Mouse (Mus musculus): ENCODE results near the gene Ablim1. TPM values are rescaled to one million over a fixed set of nuclear protein-coding genes. Genes with fewer than 3 reads are reported as not detected.

Ablim1 gene
- polyA plus RNA-seq, 1 experiment from 2014 or later, result 39.3 TPM

- H3K4me3 ChIP-seq (ENCODE audit: low read length), result no peak overlapping the region
- ATAC-seq (ENCODE audit: low FRiP score, low TSS enrichment), result no peak
Measured at GRCm38 (mm10) chr19:57239176-57239784, 75.4 kb downstream of the Ablim1 start.

DNA sequence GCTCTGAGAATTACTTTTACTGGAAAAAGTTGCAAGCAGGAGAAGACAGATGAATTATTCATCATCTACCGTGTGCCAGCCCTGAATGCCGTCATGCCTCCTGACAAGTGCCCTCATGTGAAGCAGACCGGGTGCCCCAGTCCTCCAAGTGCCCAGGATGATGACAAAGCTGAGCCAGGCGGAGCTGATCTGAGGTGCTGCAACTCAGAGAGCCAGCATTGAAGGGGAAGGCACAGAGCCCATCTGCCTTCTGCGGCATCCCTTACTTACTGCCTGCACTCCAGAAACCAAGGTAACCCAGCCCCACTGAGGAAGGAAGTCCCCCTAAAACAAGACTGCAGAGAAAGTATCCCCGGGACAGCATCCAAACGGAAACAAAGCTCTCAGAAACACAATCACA lies 76.3 kb downstream of the Ablim1 start:
- Histone ChIP-seq H3K27ac (ENCODE audit: low read length) (no peak overlapping the region), H3K9ac (replicated peaks; ENCODE audit: low read length) (no peak overlapping the region), H3K27me3 (ENCODE audit: insufficient read depth, low read length) (no peaks in the 10 kb centered on the region), H3K36me3 (ENCODE audit: insufficient read depth, low read length) (no peaks in the 10 kb centered on the region), H3K4me1 (ENCODE audit: insufficient read depth, low read length) (peaks cover 16% of the 10 kb centered on the region), H3K4me2 (replicated peaks; ENCODE audit: low read depth, low read length) (no peak overlapping the region), H3K9me3 (ENCODE audit: low read length) (no peaks in the 10 kb centered on the region), H3K4me3 (ENCODE audit: low read length) (no peak overlapping the region)
- ATAC-seq (ENCODE audit: low FRiP score, low TSS enrichment), result no peak
- WGBS, result 75% methylated on average over 7 of the region's 7 CpGs

More at GRCm38 (mm10) chr19:57239176-57239784, 75.4 kb downstream of the Ablim1 start:
- Histone ChIP-seq H3K4me2 (replicated peaks; ENCODE audit: low read depth, low read length) (no peak overlapping the region), H3K9me3 (ENCODE audit: low read length) (no peaks in the 10 kb centered on the region), H3K36me3 (ENCODE audit: insufficient read depth, low read length) (no peaks in the 10 kb centered on the region), H3K4me1 (ENCODE audit: insufficient read depth, low read length) (peaks cover 17% of the 10 kb centered on the region), H3K27me3 (ENCODE audit: insufficient read depth, low read length) (no peaks in the 10 kb centered on the region), H3K9ac (replicated peaks; ENCODE audit: low read length) (no peak overlapping the region), H3K27ac (ENCODE audit: low read length) (no peak overlapping the region)
- 66% methylated on average over 11 of the region's 11 CpGs for WGBS

- 84% methylated on average over 6 of the region's 6 CpGs for WGBS
- Histone ChIP-seq H3K9me3 (ENCODE audit: low read length) (no peaks in the 10 kb centered on the region), H3K9ac (replicated peaks; ENCODE audit: low read length) (no peak overlapping the region), H3K36me3 (ENCODE audit: insufficient read depth, low read length) (no peaks in the 10 kb centered on the region), H3K4me1 (ENCODE audit: insufficient read depth, low read length) (peaks cover 16% of the 10 kb centered on the region), H3K4me3 (ENCODE audit: low read length) (no peak overlapping the region), H3K4me2 (replicated peaks; ENCODE audit: low read depth, low read length) (no peak overlapping the region), H3K27ac (ENCODE audit: low read length) (no peak overlapping the region), H3K27me3 (ENCODE audit: insufficient read depth, low read length) (no peaks in the 10 kb centered on the region)
- no peak for ATAC-seq (ENCODE audit: low FRiP score, low TSS enrichment)
Measured at GRCm38 (mm10) chr19:57237534-57237933, 77.2 kb downstream of the Ablim1 start.

GRCm38 (mm10) chr19:57236647-57237046 lies 78.1 kb downstream of the Ablim1 start:
- Histone ChIP-seq H3K27ac (ENCODE audit: low read length) (no peak overlapping the region), H3K36me3 (ENCODE audit: insufficient read depth, low read length) (no peaks in the 10 kb centered on the region)
- no peak for ATAC-seq (ENCODE audit: low FRiP score, low TSS enrichment)

DNA sequence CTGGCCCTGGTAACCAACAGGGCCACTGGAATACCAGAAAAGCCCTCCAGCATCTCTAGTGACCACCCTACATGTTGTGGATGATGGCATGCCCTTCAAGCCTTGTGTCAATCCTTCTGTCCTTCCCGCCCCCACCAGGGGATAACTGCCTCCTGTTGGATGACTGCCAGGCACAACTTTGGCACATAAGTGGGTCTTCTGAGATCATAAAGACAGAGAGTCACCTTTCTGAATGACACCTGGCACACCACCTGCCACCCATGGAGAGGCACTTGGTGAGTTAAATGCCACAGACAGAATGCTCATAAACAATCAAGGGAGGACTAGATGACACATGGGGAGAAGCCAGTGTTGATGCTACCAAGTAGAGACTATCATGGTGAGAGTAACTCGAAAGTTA lies 78.8 kb downstream of the Ablim1 start:
- Histone ChIP-seq H3K36me3 (ENCODE audit: insufficient read depth, low read length) (no peaks in the 10 kb centered on the region), H3K27me3 (ENCODE audit: insufficient read depth, low read length) (no peaks in the 10 kb centered on the region), H3K4me1 (ENCODE audit: insufficient read depth, low read length) (peaks cover 6% of the 10 kb centered on the region; the same call in 1 of the 2 replicates), H3K4me3 (ENCODE audit: low read length) (no peak overlapping the region), H3K9me3 (ENCODE audit: low read length) (no peaks in the 10 kb centered on the region), H3K4me2 (replicated peaks; ENCODE audit: low read depth, low read length) (no peak overlapping the region), H3K27ac (ENCODE audit: low read length) (no peak overlapping the region), H3K9ac (replicated peaks; ENCODE audit: low read length) (no peak overlapping the region)
- WGBS, result 93% methylated on average over 2 of the region's 2 CpGs
- ATAC-seq (ENCODE audit: low FRiP score, low TSS enrichment), result no peak

More at GRCm38 (mm10) chr19:57236647-57237046, 78.1 kb downstream of the Ablim1 start:
- Histone ChIP-seq H3K9ac (replicated peaks; ENCODE audit: low read length) (no peak overlapping the region), H3K27me3 (ENCODE audit: insufficient read depth, low read length) (no peaks in the 10 kb centered on the region), H3K4me2 (replicated peaks; ENCODE audit: low read depth, low read length) (no peak overlapping the region), H3K9me3 (ENCODE audit: low read length) (no peaks in the 10 kb centered on the region), H3K4me3 (ENCODE audit: low read length) (no peak overlapping the region), H3K4me1 (ENCODE audit: insufficient read depth, low read length) (peaks cover 7% of the 10 kb centered on the region; the same call in 1 of the 2 replicates)
- WGBS, result 76% methylated on average over 15 of the region's 15 CpGs

- ATAC-seq (ENCODE audit: low FRiP score, low TSS enrichment), result no peak
- Histone ChIP-seq H3K36me3 (ENCODE audit: insufficient read depth, low read length) (no peaks in the 10 kb centered on the region), H3K9me3 (ENCODE audit: low read length) (no peaks in the 10 kb centered on the region), H3K9ac (replicated peaks; ENCODE audit: low read length) (no peak overlapping the region), H3K27ac (ENCODE audit: low read length) (no peak overlapping the region), H3K4me2 (replicated peaks; ENCODE audit: low read depth, low read length) (no peak overlapping the region), H3K4me3 (ENCODE audit: low read length) (no peak overlapping the region), H3K4me1 (ENCODE audit: insufficient read depth, low read length) (no peaks in the 10 kb centered on the region), H3K27me3 (ENCODE audit: insufficient read depth, low read length) (no peaks in the 10 kb centered on the region)
- 68% methylated on average over 4 of the region's 4 CpGs for WGBS
Measured at GRCm38 (mm10) chr19:57230996-57231395, 83.7 kb downstream of the Ablim1 start.

DNA sequence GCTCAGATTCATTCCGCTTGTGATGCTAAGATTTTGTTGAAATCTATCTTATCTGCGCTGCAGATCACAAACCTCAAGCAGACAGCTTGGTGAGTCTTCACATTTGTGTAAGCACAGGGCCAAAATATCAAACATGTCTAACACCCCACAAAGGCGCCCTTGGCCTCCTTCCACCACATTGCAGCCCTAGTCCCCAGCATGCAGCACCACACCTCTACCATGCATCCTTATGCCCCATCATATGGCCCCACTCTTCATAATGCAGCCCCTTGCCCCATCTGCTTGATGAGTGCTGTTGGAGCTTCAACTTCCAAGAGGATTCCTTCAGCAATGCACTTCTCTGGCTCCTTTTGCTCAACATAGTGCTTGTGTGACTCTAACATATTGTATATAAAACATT lies 85.6 kb downstream of the Ablim1 start:
- H3K27ac ChIP-seq (ENCODE audit: low read length), result no peak overlapping the region
- 90% methylated on average over 3 of the region's 3 CpGs for WGBS

DNA sequence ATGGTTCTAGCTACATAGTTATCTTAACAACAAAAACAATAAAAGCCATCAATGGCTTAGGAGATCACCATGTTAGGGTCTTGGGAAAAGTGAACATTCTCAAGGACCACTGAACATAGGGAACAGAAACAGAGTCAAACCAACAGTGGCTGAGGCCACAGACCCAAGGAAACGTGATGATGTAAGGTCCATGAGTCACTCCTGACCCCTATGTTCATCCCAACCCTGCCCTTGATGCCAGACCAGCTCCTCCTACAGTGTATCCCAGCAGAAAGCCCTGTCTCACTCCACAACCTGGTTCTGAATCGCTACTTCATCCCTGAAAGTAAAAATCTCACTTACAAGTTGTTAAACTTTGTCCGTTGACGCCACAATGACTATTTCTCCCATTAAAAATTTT lies 86.1 kb downstream of the Ablim1 start:
- H3K4me1 ChIP-seq (ENCODE audit: insufficient read depth, low read length), result no peaks in the 10 kb centered on the region
- 75% methylated on average over 4 of the region's 4 CpGs for WGBS

More for the DNA sequence above, 85.6 kb downstream of the Ablim1 start:
- no peaks in the 10 kb centered on the region for H3K9me3 ChIP-seq (ENCODE audit: low read length)
- H3K4me2 ChIP-seq (replicated peaks; ENCODE audit: low read depth, low read length), result no peak overlapping the region
- no peaks in the 10 kb centered on the region for H3K36me3 ChIP-seq (ENCODE audit: insufficient read depth, low read length)
- no peaks in the 10 kb centered on the region for H3K4me1 ChIP-seq (ENCODE audit: insufficient read depth, low read length)
- ATAC-seq (ENCODE audit: low FRiP score, low TSS enrichment), result no peak
- H3K27me3 ChIP-seq (ENCODE audit: insufficient read depth, low read length), result no peaks in the 10 kb centered on the region
- H3K9ac ChIP-seq (replicated peaks; ENCODE audit: low read length), result no peak overlapping the region
- no peak overlapping the region for H3K4me3 ChIP-seq (ENCODE audit: low read length)

GRCm38 (mm10) chr19:57224390-57224789 lies 90.3 kb downstream of the Ablim1 start:
- H3K4me1 ChIP-seq (ENCODE audit: insufficient read depth, low read length), result peaks cover 7% of the 10 kb centered on the region; the same call in 1 of the 2 replicates
- ATAC-seq (ENCODE audit: low FRiP score, low TSS enrichment), result no peak
- no peak overlapping the region for H3K9ac ChIP-seq (replicated peaks; ENCODE audit: low read length)
- no peak overlapping the region for H3K27ac ChIP-seq (ENCODE audit: low read length)
- no peaks in the 10 kb centered on the region for H3K9me3 ChIP-seq (ENCODE audit: low read length)
- WGBS, result 88% methylated on average over 5 of the region's 5 CpGs
- H3K4me3 ChIP-seq (ENCODE audit: low read length), result no peak overlapping the region
- H3K4me2 ChIP-seq (replicated peaks; ENCODE audit: low read depth, low read length), result no peak overlapping the region
- no peaks in the 10 kb centered on the region for H3K27me3 ChIP-seq (ENCODE audit: insufficient read depth, low read length)
- H3K36me3 ChIP-seq (ENCODE audit: insufficient read depth, low read length), result no peaks in the 10 kb centered on the region

More for the DNA sequence above, 86.1 kb downstream of the Ablim1 start:
- no peaks in the 10 kb centered on the region for H3K36me3 ChIP-seq (ENCODE audit: insufficient read depth, low read length)
- no peak overlapping the region for H3K4me3 ChIP-seq (ENCODE audit: low read length)
- H3K4me2 ChIP-seq (replicated peaks; ENCODE audit: low read depth, low read length), result no peak overlapping the region
- H3K9ac ChIP-seq (replicated peaks; ENCODE audit: low read length), result no peak overlapping the region
- no peak overlapping the region for H3K27ac ChIP-seq (ENCODE audit: low read length)
- H3K9me3 ChIP-seq (ENCODE audit: low read length), result no peaks in the 10 kb centered on the region
- no peaks in the 10 kb centered on the region for H3K27me3 ChIP-seq (ENCODE audit: insufficient read depth, low read length)
- no peak for ATAC-seq (ENCODE audit: low FRiP score, low TSS enrichment)

GRCm38 (mm10) chr19:57223686-57224085 lies 91.0 kb downstream of the Ablim1 start:
- ATAC-seq (ENCODE audit: low FRiP score, low TSS enrichment), result no peak
- H3K4me1 ChIP-seq (ENCODE audit: insufficient read depth, low read length), result peaks cover 7% of the 10 kb centered on the region; the same call in 1 of the 2 replicates
- H3K27ac ChIP-seq (ENCODE audit: low read length), result no peak overlapping the region
- H3K4me2 ChIP-seq (replicated peaks; ENCODE audit: low read depth, low read length), result no peak overlapping the region
- H3K4me3 ChIP-seq (ENCODE audit: low read length), result no peak overlapping the region
- H3K27me3 ChIP-seq (ENCODE audit: insufficient read depth, low read length), result no peaks in the 10 kb centered on the region
- 86% methylated on average over 3 of the region's 3 CpGs for WGBS
- no peak overlapping the region for H3K9ac ChIP-seq (replicated peaks; ENCODE audit: low read length)
- H3K9me3 ChIP-seq (ENCODE audit: low read length), result no peaks in the 10 kb centered on the region
- H3K36me3 ChIP-seq (ENCODE audit: insufficient read depth, low read length), result no peaks in the 10 kb centered on the region
